Mouse (Mus musculus): ENCODE data around the gene Mup22. TPM values are rescaled to one million over a fixed set of nuclear protein-coding genes. Genes with fewer than 3 reads are reported as not detected.
"Not testable (repeated sequence)": the region's sequence is repeated elsewhere in the genome, so short reads cannot be mapped to it uniquely, and the experiment has no call there.

Mup22 gene
- not detected in 2 replicates for polyA plus RNA-seq (2014; fragmentation: Nextera tagmentation; extraction: Ambion mirVana)

GRCm38 (mm10) chr4:60821363-60821762 lies at the start of gene Mup22:
Gene Mup22 (minus strand): TSS chr4:60821463.
- not testable (repeated sequence) for H3K4me3 ChIP-seq (ENCODE audit: low read length); H3K9me3 ChIP-seq (ENCODE audit: control insufficient read depth, low read length); H3K27me3 ChIP-seq (ENCODE audit: control insufficient read depth, insufficient read depth, low read length); H3K27ac ChIP-seq (ENCODE audit: low read depth, low read length); ATAC-seq (ENCODE audit: low FRiP score, low TSS enrichment); H3K36me3 ChIP-seq (ENCODE audit: control insufficient read depth, insufficient read depth, low read length); H3K4me1 ChIP-seq (ENCODE audit: control insufficient read depth, insufficient read depth, low read length); H3K9ac ChIP-seq (ENCODE audit: low read depth, low read length); H3K4me2 ChIP-seq (replicated peaks; ENCODE audit: low read depth, low read length)
- 85% methylated on average over 3 of the region's 4 CpGs for WGBS

GRCm38 (mm10) chr4:60840889-60841288 lies 19.6 kb upstream of the Mup22 start:
- H3K9ac ChIP-seq (ENCODE audit: low read depth, low read length); H3K27me3 ChIP-seq (ENCODE audit: control insufficient read depth, insufficient read depth, low read length); H3K36me3 ChIP-seq (ENCODE audit: control insufficient read depth, insufficient read depth, low read length); H3K27ac ChIP-seq (ENCODE audit: low read depth, low read length); H3K9me3 ChIP-seq (ENCODE audit: control insufficient read depth, low read length); H3K4me2 ChIP-seq (replicated peaks; ENCODE audit: low read depth, low read length); H3K4me1 ChIP-seq (ENCODE audit: control insufficient read depth, insufficient read depth, low read length); H3K4me3 ChIP-seq (ENCODE audit: low read length); ATAC-seq (ENCODE audit: low FRiP score, low TSS enrichment): not testable (repeated sequence)

Other genes starting within 250 kb of the Mup22 start
- gene Mup10, start 239.3 kb downstream of the Mup22 start, polyA plus RNA-seq (2014; fragmentation: Nextera tagmentation; extraction: Ambion mirVana): not detected in 2 replicates
- not detected in 2 replicates for gene Mup11, start 159.1 kb downstream of the Mup22 start, polyA plus RNA-seq (2014; fragmentation: Nextera tagmentation; extraction: Ambion mirVana)
- not detected in 2 replicates for gene Mup12, start 80.1 kb downstream of the Mup22 start, polyA plus RNA-seq (2014; fragmentation: Nextera tagmentation; extraction: Ambion mirVana)

Measured in kidney, embryonic 14.5 days (tissue).